Mouse (Mus musculus): ENCODE data around the gene Cpsf4. TPM values are rescaled to one million over a fixed set of nuclear protein-coding genes. Genes with fewer than 3 reads are reported as not detected.

The Cpsf4 gene
- polyA plus RNA-seq, 1 experiment from 2014 or later = 35.5 TPM

GRCm38 (mm10) chr5:145211340-145211739 is 44.3 kb downstream of the Cpsf4 start:
- H3K36me3 ChIP-seq (ENCODE audit: insufficient read depth, low read length) = peaks cover 20% of the 10 kb centered on the region
- H3K4me1 ChIP-seq (replicated peaks; ENCODE audit: insufficient read depth, low read length) = no peaks in the 10 kb centered on the region
- no peaks in the 10 kb centered on the region for H3K9me3 ChIP-seq (replicated peaks; ENCODE audit: low read length)
- no peak for TF ChIP-seq CTCF (IDR thresholded peaks at IDR 0.05; ENCODE audit: low read depth)
- ATAC-seq (replicated peaks; ENCODE audit: low FRiP score, low read depth) (no peak), DNase-seq (ENCODE audit: low spot score) (no peak)
- no peak overlapping the region for H3K27ac ChIP-seq
- no peak overlapping the region for H3K4me2 ChIP-seq (ENCODE audit: low read length)
- 93% methylated on average over 4 of the region's 4 CpGs for WGBS
- no peak overlapping the region for H3K9ac ChIP-seq (ENCODE audit: low read depth, low read length)
- no peak overlapping the region for H3K4me3 ChIP-seq (replicated peaks; ENCODE audit: low read depth, low read length)
- H3K27me3 ChIP-seq (ENCODE audit: insufficient read depth, low read length) = no peaks in the 10 kb centered on the region

DNA sequence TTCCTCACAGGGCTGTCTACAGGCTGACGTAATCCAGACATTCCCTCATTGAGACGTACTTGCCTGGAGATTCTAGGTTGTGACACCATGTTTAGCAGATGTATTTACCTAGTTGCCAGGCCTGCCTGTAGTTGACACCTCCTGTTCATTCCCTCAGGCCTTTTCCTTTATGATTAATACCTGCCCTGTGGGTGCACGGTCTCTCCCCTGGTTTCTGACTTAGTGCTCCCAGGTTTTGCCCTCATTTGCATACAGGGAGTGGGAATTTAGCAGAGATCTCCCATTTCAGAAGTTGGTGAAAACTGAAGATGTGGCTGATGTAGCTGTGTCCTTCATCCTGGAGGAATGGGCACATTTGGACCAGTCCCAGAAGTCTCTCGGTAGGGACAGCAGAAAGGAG is 45.2 kb downstream of the Cpsf4 start:
- no peak for DNase-seq (ENCODE audit: low spot score)
- peaks cover 20% of the 10 kb centered on the region for H3K36me3 ChIP-seq (ENCODE audit: insufficient read depth, low read length)

GRCm38 (mm10) chr5:145213505-145213904 is 46.5 kb downstream of the Cpsf4 start:
- no peak overlapping the region for H3K27ac ChIP-seq
- H3K9me3 ChIP-seq (replicated peaks; ENCODE audit: low read length) = no peaks in the 10 kb centered on the region
- H3K36me3 ChIP-seq (ENCODE audit: insufficient read depth, low read length) = peaks cover 24% of the 10 kb centered on the region
- no peaks in the 10 kb centered on the region for H3K27me3 ChIP-seq (ENCODE audit: insufficient read depth, low read length)
- no peaks in the 10 kb centered on the region for H3K4me1 ChIP-seq (replicated peaks; ENCODE audit: insufficient read depth, low read length)
- no peak overlapping the region for H3K4me3 ChIP-seq (replicated peaks; ENCODE audit: low read depth, low read length)
- WGBS = 94% methylated on average over 3 of the region's 3 CpGs
- TF ChIP-seq CTCF (IDR thresholded peaks at IDR 0.05; ENCODE audit: low read depth) = no peak
- DNase-seq (ENCODE audit: low spot score) (no peak), ATAC-seq (replicated peaks; ENCODE audit: low FRiP score, low read depth) (no peak)
- no peak overlapping the region for H3K4me2 ChIP-seq (ENCODE audit: low read length)
- no peak overlapping the region for H3K9ac ChIP-seq (ENCODE audit: low read depth, low read length)

More for the DNA sequence above, 45.2 kb downstream of the Cpsf4 start:
- Histone ChIP-seq H3K4me2 (ENCODE audit: low read length) (no peak overlapping the region), H3K9me3 (replicated peaks; ENCODE audit: low read length) (no peaks in the 10 kb centered on the region), H3K4me3 (replicated peaks; ENCODE audit: low read depth, low read length) (no peak overlapping the region), H3K9ac (ENCODE audit: low read depth, low read length) (no peak overlapping the region), H3K27ac (no peak overlapping the region), H3K4me1 (replicated peaks; ENCODE audit: insufficient read depth, low read length) (no peaks in the 10 kb centered on the region), H3K27me3 (ENCODE audit: insufficient read depth, low read length) (no peaks in the 10 kb centered on the region)
- no peak for ATAC-seq (replicated peaks; ENCODE audit: low FRiP score, low read depth)
- WGBS = 87% methylated on average over 4 of the region's 4 CpGs
- no peak for TF ChIP-seq CTCF (IDR thresholded peaks at IDR 0.05; ENCODE audit: low read depth)

DNA sequence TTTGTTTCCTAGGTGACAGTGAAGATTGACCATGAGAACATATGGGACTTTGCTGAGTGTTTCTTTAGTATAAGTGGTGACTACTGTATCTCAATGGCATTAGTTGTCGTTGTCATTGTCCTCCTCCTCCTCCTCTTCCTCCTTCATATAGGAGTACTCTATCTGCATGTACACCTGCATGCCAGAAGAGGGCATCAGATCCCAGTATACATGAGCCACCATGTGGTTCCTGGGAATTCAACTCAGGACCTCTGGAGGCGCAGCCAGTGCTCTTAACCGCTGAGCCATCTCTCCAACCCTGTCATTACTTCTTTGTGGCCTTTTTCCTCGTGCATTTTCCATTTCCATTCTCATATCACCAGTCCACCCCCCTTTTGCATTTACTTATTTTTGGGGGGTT is 47.7 kb downstream of the Cpsf4 start:
- no peaks in the 10 kb centered on the region for H3K27me3 ChIP-seq (ENCODE audit: insufficient read depth, low read length)
- H3K36me3 ChIP-seq (ENCODE audit: insufficient read depth, low read length) = peaks cover 28% of the 10 kb centered on the region
- H3K27ac ChIP-seq = no peak overlapping the region
- no peak overlapping the region for H3K4me3 ChIP-seq (replicated peaks; ENCODE audit: low read depth, low read length)
- no peak for DNase-seq (ENCODE audit: low spot score)
- peak; percentile 49 for TF ChIP-seq CTCF (IDR thresholded peaks at IDR 0.05; ENCODE audit: low read depth)
- no peak overlapping the region for H3K9ac ChIP-seq (ENCODE audit: low read depth, low read length)
- no peak overlapping the region for H3K4me2 ChIP-seq (ENCODE audit: low read length)
- H3K4me1 ChIP-seq (replicated peaks; ENCODE audit: insufficient read depth, low read length) = no peaks in the 10 kb centered on the region
- no peak for ATAC-seq (replicated peaks; ENCODE audit: low FRiP score, low read depth)
- 68% methylated on average over 4 of the region's 4 CpGs for WGBS
- no peaks in the 10 kb centered on the region for H3K9me3 ChIP-seq (replicated peaks; ENCODE audit: low read length)

GRCm38 (mm10) chr5:145217746-145218145 is 50.7 kb downstream of the Cpsf4 start:
- no peak overlapping the region for H3K4me3 ChIP-seq (replicated peaks; ENCODE audit: low read depth, low read length)
- H3K27me3 ChIP-seq (ENCODE audit: insufficient read depth, low read length) = no peaks in the 10 kb centered on the region
- no peaks in the 10 kb centered on the region for H3K4me1 ChIP-seq (replicated peaks; ENCODE audit: insufficient read depth, low read length)
- no peak overlapping the region for H3K4me2 ChIP-seq (ENCODE audit: low read length)
- no peak for TF ChIP-seq CTCF (IDR thresholded peaks at IDR 0.05; ENCODE audit: low read depth)
- no peak overlapping the region for H3K9ac ChIP-seq (ENCODE audit: low read depth, low read length)
- ATAC-seq (replicated peaks; ENCODE audit: low FRiP score, low read depth) (no peak), DNase-seq (ENCODE audit: low spot score) (no peak)
- H3K27ac ChIP-seq = no peak overlapping the region
- no peaks in the 10 kb centered on the region for H3K9me3 ChIP-seq (replicated peaks; ENCODE audit: low read length)
- peaks cover 27% of the 10 kb centered on the region for H3K36me3 ChIP-seq (ENCODE audit: insufficient read depth, low read length)
- 85% methylated on average over 6 of the region's 6 CpGs for WGBS

GRCm38 (mm10) chr5:145218206-145218605 is 51.2 kb downstream of the Cpsf4 start:
- TF ChIP-seq CTCF (IDR thresholded peaks at IDR 0.05; ENCODE audit: low read depth) = no peak
- no peak overlapping the region for H3K4me2 ChIP-seq (ENCODE audit: low read length)
- 96% methylated on average over 21 of the region's 21 CpGs for WGBS
- ATAC-seq (replicated peaks; ENCODE audit: low FRiP score, low read depth) = no peak
- H3K27ac ChIP-seq = no peak overlapping the region
- no peak overlapping the region for H3K4me3 ChIP-seq (replicated peaks; ENCODE audit: low read depth, low read length)
- no peaks in the 10 kb centered on the region for H3K4me1 ChIP-seq (replicated peaks; ENCODE audit: insufficient read depth, low read length)
- peaks cover 27% of the 10 kb centered on the region for H3K36me3 ChIP-seq (ENCODE audit: insufficient read depth, low read length)
- H3K9ac ChIP-seq (ENCODE audit: low read depth, low read length) = no peak overlapping the region
- no peak for DNase-seq (ENCODE audit: low spot score)
- H3K9me3 ChIP-seq (replicated peaks; ENCODE audit: low read length) = no peaks in the 10 kb centered on the region
- no peaks in the 10 kb centered on the region for H3K27me3 ChIP-seq (ENCODE audit: insufficient read depth, low read length)

GRCm38 (mm10) chr5:145218671-145219070 is 51.7 kb downstream of the Cpsf4 start:
- Histone ChIP-seq H3K27me3 (ENCODE audit: insufficient read depth, low read length) (no peaks in the 10 kb centered on the region), H3K9ac (ENCODE audit: low read depth, low read length) (no peak overlapping the region), H3K9me3 (replicated peaks; ENCODE audit: low read length) (no peaks in the 10 kb centered on the region), H3K4me2 (ENCODE audit: low read length) (no peak overlapping the region), H3K27ac (no peak overlapping the region), H3K4me1 (replicated peaks; ENCODE audit: insufficient read depth, low read length) (no peaks in the 10 kb centered on the region), H3K36me3 (ENCODE audit: insufficient read depth, low read length) (peaks cover 25% of the 10 kb centered on the region), H3K4me3 (replicated peaks; ENCODE audit: low read depth, low read length) (no peak overlapping the region)
- TF ChIP-seq CTCF (IDR thresholded peaks at IDR 0.05; ENCODE audit: low read depth) = no peak
- 97% methylated on average over 20 of the region's 20 CpGs for WGBS
- ATAC-seq (replicated peaks; ENCODE audit: low FRiP score, low read depth) = no peak
- DNase-seq (ENCODE audit: low spot score) = no peak
